Mouse (Mus musculus) T-helper 2 cell (primary cell): Measurements from ENCODE around the gene Setmar.

Experiments
- in situ Hi-C: fragments of 300-600 bp; cut with MboI, MseI; formaldehyde crosslinking; loops from one replicate; pipeline ENCODE4 v1.15.1; 2025; ENCODE audit warnings: high pct_unique_total_duplicates

Gene Setmar

GRCm38 (mm10) chr6:108064918-108065526, at the start of gene Setmar:
Setmar (plus strand) TSS chr6:108065045.
- in situ Hi-C loops: loop anchor here (5.0 kb wide), 1 partner anchor 147 kb away; the partner anchor contains the start of gene Itpr1

GRCm38 (mm10) chr6:108021646-108022045, 43.2 kb upstream of the Setmar start:
- in situ Hi-C loops: no loop called here

DNA sequence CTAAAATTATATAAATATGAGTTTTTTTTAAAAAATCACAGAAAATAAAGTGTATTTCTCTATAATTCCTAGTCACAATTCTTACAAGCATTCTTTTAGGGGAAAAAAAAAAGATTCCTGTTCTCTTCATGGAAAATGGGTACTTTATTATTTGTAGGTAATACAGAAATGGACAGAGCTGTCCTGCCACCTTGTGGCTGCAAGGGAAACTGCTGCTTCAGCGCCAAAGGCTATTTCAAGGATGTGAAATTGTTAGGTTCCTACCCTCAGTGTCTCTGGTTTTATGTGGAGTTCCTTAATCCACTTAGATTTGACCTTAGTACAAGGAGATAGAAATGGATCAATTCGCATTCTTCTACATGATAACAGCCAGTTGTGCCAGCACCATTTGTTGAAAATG, 9.8 kb upstream of the Setmar start:
- in situ Hi-C loops: loop anchor here (10.0 kb wide), 1 partner anchor 1260 kb away; no protein-coding TSS in a partner anchor

DNA sequence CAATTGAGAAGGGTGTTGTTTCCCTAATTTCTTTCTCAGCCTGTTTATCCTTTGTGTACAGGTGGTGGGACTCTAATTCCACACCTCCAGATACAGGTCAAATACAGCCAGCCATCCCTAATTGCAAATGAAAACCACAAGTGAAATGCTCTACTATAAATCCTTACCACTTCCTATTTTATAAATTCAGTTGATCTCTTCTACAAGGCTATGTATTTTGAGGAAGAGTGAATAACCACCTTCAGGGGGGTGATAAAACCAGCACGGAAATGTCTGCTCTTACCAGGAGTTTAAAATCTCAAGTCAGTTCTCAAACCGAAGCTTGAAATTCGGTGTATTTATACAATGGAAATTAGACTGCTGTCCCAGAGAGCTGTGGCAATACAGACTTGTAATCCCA, 8.9 kb upstream of the Setmar start:
- in situ Hi-C loops: loop anchor here (10.0 kb wide), 1 partner anchor 1261 kb away; no protein-coding TSS in a partner anchor

DNA sequence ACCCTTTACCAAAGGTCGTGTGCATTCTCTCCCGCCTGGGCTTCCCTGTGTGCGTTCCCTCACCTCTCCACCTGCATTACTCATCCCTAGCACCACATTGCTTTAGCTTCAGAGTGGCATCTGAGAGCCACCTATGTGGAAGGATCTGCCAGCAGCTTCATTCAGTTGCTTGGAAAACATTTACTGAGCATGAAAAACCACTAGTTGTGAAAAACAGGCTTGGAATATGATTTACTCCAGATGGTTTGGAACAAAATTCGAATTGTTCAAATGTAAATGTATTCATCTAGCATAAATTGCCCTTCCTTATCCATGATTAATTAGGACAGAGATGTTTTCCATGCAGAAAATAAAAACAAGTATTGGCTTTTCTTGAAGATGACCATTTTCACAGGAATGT, 7.5 kb upstream of the Setmar start:
- in situ Hi-C loops: loop anchor here (10.0 kb wide), 1 partner anchor 1263 kb away; no protein-coding TSS in a partner anchor

GRCm38 (mm10) chr6:108058066-108058465, 6.8 kb upstream of the Setmar start:
- in situ Hi-C loops: loop anchor here (10.0 kb wide), 1 partner anchor 1263 kb away; no protein-coding TSS in a partner anchor

- in situ Hi-C loops: no loop called here
These were observed 3.7 kb upstream of the Setmar start for GRCm38 (mm10) chr6:108061121-108061520.

DNA sequence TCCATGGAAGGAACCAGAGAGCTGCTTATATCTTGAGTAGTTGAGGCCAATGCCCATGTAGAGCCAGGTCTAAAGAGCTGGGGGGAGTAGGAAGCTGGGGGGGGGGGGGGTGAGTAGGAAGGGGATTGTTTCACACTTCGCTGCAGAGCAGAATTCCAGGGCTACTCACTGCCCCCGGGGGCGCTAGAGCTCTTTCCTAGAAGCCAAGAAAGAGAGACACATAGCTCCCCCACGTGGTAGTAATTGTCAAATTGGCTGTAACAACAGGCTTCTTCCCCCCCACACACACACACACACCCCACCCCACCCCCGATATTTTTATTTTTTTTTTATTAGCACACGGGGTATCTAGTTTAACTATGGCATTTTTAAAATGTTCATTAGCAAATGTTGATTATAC, 738 bp downstream of the Setmar start:
- in situ Hi-C loops: loop anchor here (5.0 kb wide), 1 partner anchor 147 kb away; the partner anchor contains the start of gene Itpr1

DNA sequence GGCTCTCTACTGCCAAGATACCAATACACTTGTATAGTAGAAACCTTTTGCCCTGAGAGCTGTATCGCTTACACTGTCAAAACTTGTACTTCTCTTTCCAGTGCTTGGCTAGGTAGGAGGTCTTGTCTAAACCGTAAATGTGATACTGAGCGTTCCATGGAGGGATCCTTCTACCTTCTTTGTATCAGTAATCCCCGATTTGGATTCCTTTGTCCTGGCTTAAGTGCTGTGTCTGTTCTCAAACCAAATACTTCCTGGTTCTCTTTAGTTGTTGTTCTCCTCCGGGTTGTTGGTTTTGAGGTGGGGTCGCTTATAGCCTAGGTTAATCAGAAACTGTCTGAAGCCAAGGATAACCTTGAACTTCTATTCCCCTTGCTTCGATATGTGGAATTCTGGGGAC, 6.1 kb downstream of the Setmar start:
- in situ Hi-C loops: no loop called here

DNA sequence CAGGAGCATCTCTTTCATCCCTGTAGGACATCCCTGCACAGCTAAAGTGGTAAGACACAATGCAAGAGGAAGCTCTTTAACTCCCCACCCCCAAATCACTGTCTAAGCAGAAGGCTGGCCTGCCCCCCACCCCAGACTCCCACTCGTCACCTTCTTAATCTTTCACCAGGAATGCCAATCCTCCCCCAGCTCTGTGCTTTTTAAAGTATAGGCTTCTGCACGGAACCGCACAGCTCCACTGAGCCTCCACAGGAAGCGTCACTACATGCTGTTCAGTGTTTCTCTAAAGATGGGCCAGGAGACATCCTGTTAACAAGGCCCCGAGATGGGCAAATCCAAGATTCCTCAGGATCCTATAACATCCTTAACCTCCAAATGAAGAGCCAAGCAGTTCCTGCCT, 8.2 kb downstream of the Setmar start:
- in situ Hi-C loops: no loop called here

DNA sequence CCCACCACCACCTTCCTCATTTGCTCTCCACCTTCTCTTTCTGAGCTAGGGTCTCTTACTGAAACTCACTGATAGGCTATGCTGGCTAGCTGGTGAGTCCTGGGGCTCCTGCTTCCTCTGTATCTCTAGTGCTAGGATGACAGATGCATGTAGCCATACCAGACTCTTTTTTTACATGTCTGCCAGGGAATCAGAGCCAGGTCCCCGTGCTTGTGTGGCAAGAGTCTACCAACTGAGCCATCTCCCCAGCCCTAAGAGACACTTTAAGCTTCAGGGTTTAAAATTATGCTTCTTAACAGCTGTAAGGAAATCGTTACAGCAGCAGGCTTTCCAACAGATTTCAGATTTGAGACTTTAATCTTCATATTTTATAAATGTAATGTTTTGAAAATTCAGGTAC, 9.1 kb downstream of the Setmar start:
- in situ Hi-C loops: no loop called here

DNA sequence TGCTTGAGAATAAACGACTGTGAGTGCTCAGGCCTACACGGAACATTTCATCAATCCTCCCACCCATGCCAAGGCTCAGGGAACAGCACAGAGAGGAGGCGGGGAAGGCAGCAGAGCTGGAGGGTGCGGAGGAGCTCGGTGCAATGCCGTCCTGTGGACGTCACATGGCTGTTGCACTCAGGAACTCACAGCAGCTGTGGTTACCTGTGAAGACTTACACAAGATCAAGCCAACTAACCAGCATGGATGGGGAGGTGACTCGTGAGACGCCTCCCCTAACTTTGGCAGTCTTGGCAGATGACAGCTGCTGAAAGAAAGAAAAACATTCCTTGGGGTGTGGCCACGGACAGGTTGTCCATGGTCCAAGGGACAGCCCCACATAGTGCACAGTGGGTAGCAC, 9.8 kb downstream of the Setmar start:
- in situ Hi-C loops: no loop called here

DNA sequence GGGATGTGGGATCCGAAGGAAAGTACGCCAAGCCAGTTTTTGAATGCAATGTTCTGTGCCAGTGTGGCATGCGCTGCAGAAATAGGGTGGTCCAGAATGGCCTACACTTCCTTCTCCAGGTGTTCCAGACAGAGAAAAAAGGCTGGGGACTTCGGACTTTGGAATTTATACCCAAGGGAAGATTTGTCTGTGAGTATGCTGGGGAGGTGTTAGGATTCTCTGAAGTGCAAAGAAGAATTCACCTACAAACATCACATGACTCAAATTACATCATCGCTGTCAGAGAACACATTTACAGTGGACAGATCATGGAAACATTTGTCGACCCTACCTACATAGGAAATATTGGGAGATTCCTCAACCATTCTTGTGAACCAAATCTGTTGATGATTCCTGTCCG, 11.0 kb downstream of the Setmar start:
- in situ Hi-C loops: no loop called here

- in situ Hi-C loops: loop anchor here (10.0 kb wide), 3 partner anchors 114 to 524 kb away; no protein-coding TSS in a partner anchor
These were observed 26.5 kb downstream of the Setmar start for GRCm38 (mm10) chr6:108091296-108091695.

GRCm38 (mm10) chr6:108092646-108093045, 27.8 kb downstream of the Setmar start:
- in situ Hi-C loops: loop anchor here (10.0 kb wide), 3 partner anchors 112 to 522 kb away; no protein-coding TSS in a partner anchor

GRCm38 (mm10) chr6:108093449-108093848, 28.6 kb downstream of the Setmar start:
- in situ Hi-C loops: loop anchor here (10.0 kb wide), 3 partner anchors 111 to 521 kb away; no protein-coding TSS in a partner anchor

- in situ Hi-C loops: loop anchor here (5.0 to 10.0 kb wide), 4 partner anchors 109 to 519 kb away; no protein-coding TSS in a partner anchor
These were observed 30.6 kb downstream of the Setmar start for GRCm38 (mm10) chr6:108095445-108095844.

GRCm38 (mm10) chr6:108098171-108098845, 33.5 kb downstream of the Setmar start:
- in situ Hi-C loops: loop anchor here (5.0 to 10.0 kb wide), 4 partner anchors 106 to 516 kb away; no protein-coding TSS in a partner anchor

DNA sequence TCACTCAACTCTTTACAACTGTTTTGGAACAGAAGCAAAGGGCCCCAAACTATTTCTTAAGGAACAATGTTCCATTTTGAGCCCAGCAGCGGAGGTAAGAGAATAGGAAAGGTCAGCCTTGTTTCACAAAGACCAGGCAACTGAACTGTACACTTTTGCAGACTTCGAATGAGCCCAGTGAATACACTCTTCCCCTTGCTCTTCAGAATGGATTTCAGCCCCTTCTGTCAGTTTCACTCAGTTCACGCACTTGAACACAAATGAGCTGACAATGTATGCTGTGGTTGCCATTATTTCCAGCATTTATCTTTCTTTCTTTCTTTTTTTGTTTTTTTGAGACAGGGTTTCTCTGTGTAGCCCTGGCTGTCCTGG, 34.0 kb downstream of the Setmar start:
- in situ Hi-C loops: loop anchor here (5.0 to 10.0 kb wide), 4 partner anchors 106 to 516 kb away; no protein-coding TSS in a partner anchor

GRCm38 (mm10) chr6:108101936-108102830, 37.3 kb downstream of the Setmar start:
- in situ Hi-C loops: no loop called here

GRCm38 (mm10) chr6:108107376-108107775, 42.5 kb downstream of the Setmar start:
- in situ Hi-C loops: no loop called here
